Mouse (Mus musculus): ENCODE measurements around the gene Fas.
A peak's percentile ranks its signal among the peaks of the same experiment; 100 is the strongest.

The Fas gene

GRCm38 (mm10) chr19:34284383-34284782 is 6.1 kb upstream of the Fas start:
- DNase-seq (ENCODE audit: low spot score in 2 of 2): no peak

GRCm38 (mm10) chr19:34284826-34285225 is 5.6 kb upstream of the Fas start:
- DNase-seq (ENCODE audit: low spot score in 2 of 2): no peak

GRCm38 (mm10) chr19:34287221-34287620 is 3.2 kb upstream of the Fas start:
- no peak for DNase-seq (ENCODE audit: low spot score in 2 of 2)

- DNase-seq (ENCODE audit: low spot score in 2 of 2): no peak
Observed at GRCm38 (mm10) chr19:34287656-34288415, 2.6 kb upstream of the Fas start.

GRCm38 (mm10) chr19:34288696-34289095 is 1.8 kb upstream of the Fas start:
- no peak for DNase-seq (ENCODE audit: low spot score in 2 of 2)

- no peak for DNase-seq (ENCODE audit: low spot score in 2 of 2)
Observed at GRCm38 (mm10) chr19:34290872-34291341, 441 bp downstream of the Fas start.

- no peak for DNase-seq (ENCODE audit: low spot score in 2 of 2)
Observed at GRCm38 (mm10) chr19:34291379-34291778, 913 bp downstream of the Fas start.

- DNase-seq (ENCODE audit: low spot score in 2 of 2): no peak
Observed at GRCm38 (mm10) chr19:34291956-34292355, 1.5 kb downstream of the Fas start.

- no peak for DNase-seq (ENCODE audit: low spot score in 2 of 2)
Observed at GRCm38 (mm10) chr19:34292701-34293100, 2.2 kb downstream of the Fas start.

GRCm38 (mm10) chr19:34293376-34293947 is 3.0 kb downstream of the Fas start:
- DNase-seq (ENCODE audit: low spot score in 2 of 2): no peak

- no peak for DNase-seq (ENCODE audit: low spot score in 2 of 2)
Observed at GRCm38 (mm10) chr19:34295442-34295841, 5.0 kb downstream of the Fas start.

- DNase-seq (ENCODE audit: low spot score in 2 of 2): no peak
Observed at GRCm38 (mm10) chr19:34298531-34298930, 8.1 kb downstream of the Fas start.

- no peak for DNase-seq (ENCODE audit: low spot score in 2 of 2)
Observed at GRCm38 (mm10) chr19:34299229-34299628, 8.8 kb downstream of the Fas start.

- no peak for DNase-seq (ENCODE audit: low spot score in 2 of 2)
Observed at GRCm38 (mm10) chr19:34300430-34300829, 10.0 kb downstream of the Fas start.

- no peak for DNase-seq (ENCODE audit: low spot score in 2 of 2)
Observed at GRCm38 (mm10) chr19:34304917-34305316, 14.5 kb downstream of the Fas start.

- no peak for DNase-seq (ENCODE audit: low spot score in 2 of 2)
Observed at GRCm38 (mm10) chr19:34306794-34307193, 16.3 kb downstream of the Fas start.

- DNase-seq (ENCODE audit: low spot score in 2 of 2): no peak
Observed at GRCm38 (mm10) chr19:34312151-34312728, 21.8 kb downstream of the Fas start.

GRCm38 (mm10) chr19:34328051-34328450 is 37.6 kb downstream of the Fas start:
- DNase-seq (ENCODE audit: low spot score in 2 of 2): no peak

GRCm38 (mm10) chr19:34334300-34334699 is 43.8 kb downstream of the Fas start:
- DNase-seq (ENCODE audit: low spot score in 2 of 2): peak; percentile 47 to 74

GRCm38 (mm10) chr19:34344702-34345101 is 54.2 kb downstream of the Fas start:
- no peak for DNase-seq (ENCODE audit: low spot score in 2 of 2)

GRCm38 (mm10) chr19:34345616-34346267 is 55.3 kb downstream of the Fas start:
- DNase-seq (ENCODE audit: low spot score in 2 of 2): no peak

- DNase-seq (ENCODE audit: low spot score in 2 of 2): no peak
Observed at GRCm38 (mm10) chr19:34353291-34353805, 62.9 kb downstream of the Fas start.
